Mouse (Mus musculus): ENCODE data around the gene Abcd3. TPM values are rescaled to one million over a fixed set of nuclear protein-coding genes. Genes with fewer than 3 reads are reported as not detected.

Abcd3 gene
- polyA plus RNA-seq, 1 experiment from 2014 or later = 39.1 TPM

DNA sequence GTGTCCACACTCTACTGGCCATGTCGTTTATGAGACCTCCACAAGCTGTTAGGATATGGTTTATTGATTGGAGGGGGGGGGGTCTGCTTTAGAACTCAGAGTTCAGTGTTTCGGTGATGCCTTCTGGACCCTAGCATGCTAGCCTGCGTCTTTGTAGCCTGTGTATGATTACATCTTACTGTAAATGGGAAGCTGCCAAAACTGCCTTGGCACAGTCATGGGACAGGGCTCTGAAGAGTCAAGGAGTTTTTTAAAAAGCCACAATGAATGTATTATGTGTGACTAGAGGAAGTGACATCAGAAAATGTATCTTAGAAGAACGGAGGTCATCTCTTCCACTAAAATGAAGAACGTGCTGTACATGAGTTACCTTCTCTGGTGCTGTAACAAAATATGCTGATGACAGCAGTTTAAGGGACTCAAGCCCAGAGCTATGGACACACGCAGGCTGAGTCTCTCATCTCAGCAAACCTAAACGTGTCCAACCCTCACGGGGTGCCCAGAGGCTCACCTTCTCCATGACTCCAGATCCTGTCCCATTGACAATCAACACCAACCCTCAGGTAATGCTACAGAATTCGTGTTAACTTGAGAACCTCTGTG lies 26.4 kb upstream of the Abcd3 start:
- no peak for DNase-seq (ENCODE audit: low spot score)
- H3K4me1 ChIP-seq (replicated peaks) = peaks cover 5% of the 10 kb centered on the region; the same call in 1 of the 2 replicates
- WGBS = 82% methylated on average over 9 of the region's 9 CpGs
- H3K27ac ChIP-seq = no peak overlapping the region
- no peaks in the 10 kb centered on the region for H3K27me3 ChIP-seq (ENCODE audit: insufficient read depth, poor library complexity, severe bottlenecking)
- 0 out of 2 replicates have a peak, but pooled peaks cover 3% of the 10 kb centered on the region for H3K9me3 ChIP-seq
- H3K4me3 ChIP-seq = no peak overlapping the region
- no peaks in the 10 kb centered on the region for H3K36me3 ChIP-seq

DNA sequence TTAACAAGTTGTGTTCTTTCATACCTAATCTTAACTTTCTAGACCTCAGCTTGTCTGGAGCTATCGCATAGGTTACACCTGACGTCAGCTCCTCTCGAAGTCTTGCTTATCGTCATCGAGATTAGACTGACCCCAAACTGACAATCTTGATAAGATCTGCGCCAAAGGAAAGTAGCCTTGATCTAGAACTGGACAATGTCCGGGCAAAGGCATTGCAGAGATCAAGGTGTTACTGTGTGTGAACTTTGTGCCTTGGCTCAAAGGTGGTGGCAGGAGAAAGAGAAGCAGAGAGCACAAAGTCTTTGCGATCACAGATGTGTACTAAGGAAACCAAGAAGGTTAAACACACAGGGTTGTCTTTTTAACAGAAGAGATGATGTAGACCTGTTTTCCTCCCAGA lies 25.2 kb upstream of the Abcd3 start:
- no peak overlapping the region for H3K27ac ChIP-seq
- H3K27me3 ChIP-seq (ENCODE audit: insufficient read depth, poor library complexity, severe bottlenecking) = no peaks in the 10 kb centered on the region
- 93% methylated on average over 8 of the region's 8 CpGs for WGBS
- H3K9me3 ChIP-seq = 0 out of 2 replicates have a peak, but pooled peaks cover 3% of the 10 kb centered on the region
- H3K4me3 ChIP-seq = no peak overlapping the region
- H3K36me3 ChIP-seq = no peaks in the 10 kb centered on the region
- peaks cover 5% of the 10 kb centered on the region; the same call in 1 of the 2 replicates for H3K4me1 ChIP-seq (replicated peaks)
- no peak for DNase-seq (ENCODE audit: low spot score)

DNA sequence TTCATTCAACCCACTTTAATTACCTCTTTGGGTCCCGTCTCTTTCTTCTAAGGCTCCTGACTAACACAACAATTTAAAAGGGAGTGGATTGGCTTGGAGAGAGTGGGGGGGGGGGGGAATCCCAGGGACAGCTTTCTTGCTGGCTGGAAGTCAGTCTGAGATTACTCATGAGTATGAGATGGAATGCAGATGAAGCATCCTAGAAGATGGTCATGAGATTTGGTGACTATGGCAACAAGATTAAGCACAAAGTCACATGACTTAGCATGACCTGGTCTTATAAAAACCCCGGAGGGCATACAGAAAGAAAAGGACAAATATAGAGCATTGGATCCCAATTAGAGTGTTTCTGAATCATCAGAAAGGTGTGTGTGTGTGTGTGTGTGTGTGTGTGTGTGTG lies 19.6 kb upstream of the Abcd3 start:
- WGBS = 85% methylated on average over 2 of the region's 2 CpGs
- DNase-seq (ENCODE audit: low spot score) = no peak

DNA sequence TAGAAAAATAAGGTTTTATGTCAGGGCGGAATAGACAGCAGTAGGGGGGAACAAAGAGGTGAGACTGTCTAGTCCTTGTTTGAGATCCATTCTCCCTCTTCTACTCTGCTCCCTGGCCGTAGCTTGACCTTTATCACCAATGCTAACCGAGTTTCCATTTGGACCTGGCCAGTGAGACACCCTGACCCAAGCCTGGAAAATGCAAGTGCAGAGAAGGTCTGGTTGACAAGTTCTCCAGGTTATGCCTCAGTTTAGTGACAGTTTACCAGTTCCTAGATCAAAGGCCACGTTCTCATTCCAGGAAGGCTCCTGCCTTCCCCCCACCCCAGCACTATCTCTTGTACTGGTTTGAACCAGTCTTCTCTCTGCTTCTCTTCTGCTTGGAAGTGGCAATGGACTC lies 19.1 kb upstream of the Abcd3 start:
- no peaks in the 10 kb centered on the region for H3K36me3 ChIP-seq
- no peak overlapping the region for H3K4me3 ChIP-seq
- DNase-seq (ENCODE audit: low spot score) = no peak
- no peak overlapping the region for H3K27ac ChIP-seq
- H3K9me3 ChIP-seq = 0 out of 2 replicates have a peak, but pooled peaks cover 3% of the 10 kb centered on the region
- no peaks in the 10 kb centered on the region for H3K4me1 ChIP-seq (replicated peaks)
- H3K27me3 ChIP-seq (ENCODE audit: insufficient read depth, poor library complexity, severe bottlenecking) = no peaks in the 10 kb centered on the region
- WGBS = 88% methylated on average over 4 of the region's 4 CpGs

More for the DNA sequence above, 19.6 kb upstream of the Abcd3 start:
- Histone ChIP-seq H3K36me3 (no peaks in the 10 kb centered on the region), H3K27me3 (ENCODE audit: insufficient read depth, poor library complexity, severe bottlenecking) (no peaks in the 10 kb centered on the region), H3K4me3 (no peak overlapping the region), H3K4me1 (replicated peaks) (no peaks in the 10 kb centered on the region), H3K27ac (no peak overlapping the region), H3K9me3 (0 out of 2 replicates have a peak, but pooled peaks cover 3% of the 10 kb centered on the region)

DNA sequence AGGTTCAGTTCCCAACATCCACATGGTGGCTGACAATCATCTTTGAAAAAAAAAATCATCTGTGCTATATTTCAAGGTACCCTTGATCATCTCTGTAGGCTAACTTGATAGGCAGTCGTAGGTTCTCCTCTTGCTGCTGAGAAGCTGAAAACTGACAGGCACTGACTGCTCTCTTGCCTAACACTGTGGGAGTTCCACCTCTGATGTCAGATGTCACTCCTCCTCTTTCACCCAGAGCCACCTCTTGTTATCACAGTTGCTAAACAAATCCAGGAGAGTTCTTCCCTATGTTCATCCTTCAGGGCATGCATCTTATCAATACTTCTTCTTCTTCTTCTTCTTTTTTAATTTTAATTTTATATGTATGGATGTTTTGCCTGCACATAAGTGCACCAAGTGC lies 10.0 kb upstream of the Abcd3 start:
- no peak overlapping the region for H3K4me3 ChIP-seq
- H3K4me1 ChIP-seq (replicated peaks) = no peaks in the 10 kb centered on the region
- no peaks in the 10 kb centered on the region for H3K9me3 ChIP-seq
- no peaks in the 10 kb centered on the region for H3K27me3 ChIP-seq (ENCODE audit: insufficient read depth, poor library complexity, severe bottlenecking)
- 67% methylated on average over 1 of the region's 1 CpGs for WGBS
- H3K36me3 ChIP-seq = no peaks in the 10 kb centered on the region
- no peak overlapping the region for H3K27ac ChIP-seq
- no peak for DNase-seq (ENCODE audit: low spot score)

DNA sequence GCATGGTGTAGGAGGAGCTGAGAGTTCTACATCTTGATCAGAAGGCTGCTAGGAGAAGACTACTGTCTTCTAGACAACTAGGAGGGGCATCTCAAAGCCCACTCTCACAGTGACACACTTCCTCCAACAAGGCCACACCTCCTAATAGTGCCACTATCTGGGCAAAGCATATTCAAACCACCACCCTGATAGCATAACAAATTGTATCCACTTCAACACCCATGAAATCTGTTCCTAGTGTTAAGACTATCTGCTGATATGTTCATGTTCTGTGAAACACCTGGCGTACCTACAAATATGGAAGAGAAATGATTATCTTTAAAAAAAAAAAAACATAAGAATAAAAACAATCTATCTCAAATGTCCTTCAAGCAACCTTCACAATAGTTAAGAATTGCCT lies 9.2 kb upstream of the Abcd3 start:
- Histone ChIP-seq H3K27me3 (ENCODE audit: insufficient read depth, poor library complexity, severe bottlenecking) (no peaks in the 10 kb centered on the region), H3K9me3 (no peaks in the 10 kb centered on the region), H3K4me1 (replicated peaks) (no peaks in the 10 kb centered on the region), H3K36me3 (no peaks in the 10 kb centered on the region), H3K27ac (no peak overlapping the region), H3K4me3 (no peak overlapping the region)
- no peak for DNase-seq (ENCODE audit: low spot score)
- whole genome bisulfite sequencing = 96% methylated on average over 1 of the region's 1 CpGs

DNA sequence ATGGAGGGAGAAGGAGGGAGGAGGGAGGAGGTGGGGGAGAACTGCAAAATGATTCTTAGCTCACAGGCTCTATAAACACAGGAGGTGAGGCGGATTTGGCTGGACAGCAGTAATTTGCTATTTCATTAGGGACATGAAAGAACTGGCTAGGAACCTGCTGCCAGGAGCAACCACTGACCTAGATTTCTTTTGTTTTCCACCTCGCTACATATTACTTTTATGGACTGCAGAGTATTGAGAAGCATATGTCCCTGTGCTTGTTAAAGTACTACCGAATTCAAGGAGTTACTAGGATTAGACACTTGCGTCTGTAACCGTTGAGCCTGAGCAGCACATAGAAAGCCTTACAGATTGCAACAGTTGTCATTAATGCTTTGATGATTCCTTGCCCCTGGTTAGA lies 7.5 kb upstream of the Abcd3 start:
- no peak overlapping the region for H3K27ac ChIP-seq
- no peaks in the 10 kb centered on the region for H3K27me3 ChIP-seq (ENCODE audit: insufficient read depth, poor library complexity, severe bottlenecking)
- DNase-seq (ENCODE audit: low spot score) = no peak
- no peaks in the 10 kb centered on the region for H3K4me1 ChIP-seq (replicated peaks)
- 91% methylated on average over 5 of the region's 5 CpGs for WGBS
- H3K9me3 ChIP-seq = no peaks in the 10 kb centered on the region
- H3K36me3 ChIP-seq = no peaks in the 10 kb centered on the region
- H3K4me3 ChIP-seq = no peak overlapping the region

DNA sequence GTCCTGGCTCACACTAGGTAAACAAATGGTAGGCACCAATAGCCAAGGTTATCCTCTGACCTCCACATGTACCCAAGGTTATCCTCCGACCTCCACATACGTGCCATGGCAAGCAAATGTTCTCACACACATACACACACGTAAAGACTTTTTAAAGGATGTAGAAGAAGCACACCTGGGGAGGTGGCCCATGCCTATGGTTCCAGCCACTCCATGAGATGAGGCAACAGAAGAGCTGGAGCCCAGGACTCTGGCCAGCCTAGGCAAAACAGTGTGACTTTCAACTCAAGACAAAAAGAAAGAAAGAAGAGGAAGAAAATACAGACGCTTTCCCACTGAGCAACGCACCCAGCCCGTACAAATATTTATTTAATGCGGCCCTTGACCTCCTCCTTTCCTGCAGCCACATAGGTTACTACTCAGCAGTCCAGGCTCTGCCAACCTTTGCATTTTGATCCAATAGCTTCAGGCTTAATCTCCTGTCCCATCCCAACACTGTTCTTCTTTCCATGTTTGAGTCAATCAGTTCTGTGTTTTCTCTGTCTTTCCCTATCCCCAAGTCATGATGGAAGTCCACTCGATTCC lies 6.5 kb upstream of the Abcd3 start:
- Histone ChIP-seq H3K36me3 (no peaks in the 10 kb centered on the region), H3K4me1 (replicated peaks) (no peaks in the 10 kb centered on the region), H3K27ac (no peak overlapping the region), H3K4me3 (no peak overlapping the region), H3K9me3 (no peaks in the 10 kb centered on the region), H3K27me3 (ENCODE audit: insufficient read depth, poor library complexity, severe bottlenecking) (no peaks in the 10 kb centered on the region)
- DNase-seq (ENCODE audit: low spot score) = no peak
- 81% methylated on average over 8 of the region's 8 CpGs for WGBS

DNA sequence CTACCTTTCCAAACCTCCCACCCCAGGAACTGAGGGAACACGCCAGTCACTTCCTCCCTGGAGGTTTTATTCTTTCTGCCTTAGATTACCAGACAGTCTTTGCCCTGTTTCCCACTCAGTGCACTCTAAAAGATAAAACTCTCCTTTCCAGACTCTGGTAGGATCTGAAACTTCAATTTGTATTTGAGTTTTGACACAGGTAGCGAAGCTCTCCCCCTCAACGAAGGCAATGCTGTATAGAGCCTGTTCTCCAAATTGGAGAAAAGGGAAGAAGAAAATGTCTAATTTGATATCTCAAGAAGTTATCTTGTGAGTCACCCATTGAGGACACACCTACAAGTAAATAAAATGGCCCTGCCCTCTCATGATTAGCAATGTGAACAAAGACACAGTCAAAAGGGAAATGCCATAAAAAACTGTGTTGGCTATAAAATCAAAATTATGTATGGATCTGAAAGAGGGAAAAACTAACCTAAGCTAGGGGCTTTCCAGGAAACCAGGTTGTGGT lies 4.6 kb upstream of the Abcd3 start:
- H3K36me3 ChIP-seq = no peaks in the 10 kb centered on the region
- H3K4me1 ChIP-seq (replicated peaks) = peaks cover 9% of the 10 kb centered on the region
- WGBS = 80% methylated on average over 3 of the region's 3 CpGs
- no peak for DNase-seq (ENCODE audit: low spot score)
- H3K27ac ChIP-seq = no peak overlapping the region
- no peaks in the 10 kb centered on the region for H3K9me3 ChIP-seq
- no peak overlapping the region for H3K4me3 ChIP-seq
- no peaks in the 10 kb centered on the region for H3K27me3 ChIP-seq (ENCODE audit: insufficient read depth, poor library complexity, severe bottlenecking)

DNA sequence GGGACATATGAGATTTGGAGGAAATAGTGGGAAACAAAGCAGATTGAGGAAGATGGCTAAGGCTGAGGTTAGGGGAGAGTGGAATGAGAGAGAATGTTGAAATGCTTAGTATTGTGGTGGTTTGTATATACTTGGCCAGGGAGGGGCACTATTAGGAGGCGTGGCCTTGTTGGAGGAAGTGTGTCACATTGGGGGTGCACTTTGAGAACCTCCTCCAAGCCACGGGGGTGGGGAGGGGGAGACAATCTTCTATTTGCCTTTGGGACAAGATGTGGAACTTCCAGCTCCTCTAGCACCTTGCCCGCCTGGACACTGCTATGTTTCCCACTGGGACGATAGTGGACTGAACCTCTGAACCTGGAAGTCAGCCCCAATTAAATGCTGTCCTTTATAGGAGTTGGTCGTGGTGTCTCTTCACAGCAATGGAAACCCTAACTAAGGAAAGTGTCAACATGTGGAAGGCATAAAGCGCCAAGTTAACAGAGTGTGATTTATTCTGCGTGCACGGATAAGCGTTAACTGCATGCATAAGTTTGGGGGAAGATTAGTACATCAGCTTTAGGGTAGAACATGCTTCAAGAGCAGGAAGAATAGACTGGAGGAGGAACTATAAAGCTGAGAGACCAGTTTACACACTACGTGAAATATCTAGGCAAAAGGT lies 3.8 kb upstream of the Abcd3 start:
- Histone ChIP-seq H3K9me3 (no peaks in the 10 kb centered on the region), H3K27ac (no peak overlapping the region), H3K27me3 (ENCODE audit: insufficient read depth, poor library complexity, severe bottlenecking) (no peaks in the 10 kb centered on the region), H3K4me3 (no peak overlapping the region), H3K4me1 (replicated peaks) (peaks cover 13% of the 10 kb centered on the region), H3K36me3 (no peaks in the 10 kb centered on the region)
- WGBS = 86% methylated on average over 10 of the region's 10 CpGs
- no peak for DNase-seq (ENCODE audit: low spot score)

DNA sequence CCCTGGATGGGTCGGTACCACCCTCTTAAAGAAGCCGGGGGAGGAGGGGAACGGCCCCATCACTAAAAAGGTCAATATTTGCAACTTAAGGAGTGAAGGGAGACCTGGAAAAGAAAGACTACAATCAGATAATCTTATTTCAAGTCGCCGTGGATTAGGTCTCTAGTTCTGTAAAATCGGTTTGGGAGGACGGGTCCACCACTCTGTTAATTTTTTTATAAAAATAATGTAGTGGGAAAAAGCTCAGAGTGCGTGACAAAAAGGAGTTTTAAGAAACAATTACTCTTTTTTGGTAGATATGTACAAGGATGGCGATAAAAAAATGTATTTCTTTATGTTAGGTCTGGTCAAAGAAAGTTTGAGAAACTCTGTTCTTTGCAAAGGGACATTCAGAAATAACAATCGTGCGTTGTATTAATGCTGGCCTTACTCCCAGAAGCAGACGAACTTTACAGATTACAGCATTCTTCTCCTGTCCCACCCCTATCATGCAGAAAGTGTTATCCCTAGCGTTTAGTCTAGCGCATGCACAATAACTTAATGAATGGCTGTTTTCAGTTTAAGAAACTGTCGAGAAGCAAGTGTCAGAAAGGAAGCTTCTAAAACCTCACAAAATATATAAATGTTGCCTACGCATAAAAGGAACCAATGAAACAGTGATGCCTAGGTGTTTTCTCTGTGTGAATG lies 590 bp upstream of the Abcd3 start:
- peak overlapping the region; percentile 90 for H3K4me3 ChIP-seq
- H3K36me3 ChIP-seq = no peaks in the 10 kb centered on the region
- peak overlapping the region; percentile 97 for H3K27ac ChIP-seq
- H3K9me3 ChIP-seq = no peaks in the 10 kb centered on the region
- 31% methylated on average over 16 of the region's 16 CpGs for WGBS
- no peak for DNase-seq (ENCODE audit: low spot score)
- peaks cover 20% of the 10 kb centered on the region for H3K4me1 ChIP-seq (replicated peaks)
- no peaks in the 10 kb centered on the region for H3K27me3 ChIP-seq (ENCODE audit: insufficient read depth, poor library complexity, severe bottlenecking)

DNA sequence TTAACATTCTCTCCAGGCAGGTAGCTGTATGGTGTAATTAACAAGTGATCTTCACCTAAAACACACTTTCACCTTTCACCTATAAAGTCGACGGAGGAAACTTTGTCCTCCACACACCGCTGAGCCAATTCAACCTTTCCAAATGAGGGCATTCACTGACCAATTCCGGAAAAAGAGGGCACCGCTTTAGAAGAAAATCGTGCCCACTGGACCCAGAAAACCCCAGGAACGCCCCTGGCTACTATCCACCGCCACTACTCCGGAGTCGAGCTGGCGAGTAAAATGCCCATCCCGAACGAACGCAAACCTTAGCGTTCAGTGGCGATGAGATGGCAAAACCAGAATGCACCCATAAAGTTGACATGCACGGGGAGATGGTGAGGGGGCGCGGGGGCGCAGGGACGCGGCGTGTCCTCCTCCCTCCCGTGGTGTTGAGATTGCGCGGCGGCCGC lies 663 bp downstream of the Abcd3 start:
- Histone ChIP-seq H3K27me3 (ENCODE audit: insufficient read depth, poor library complexity, severe bottlenecking) (no peaks in the 10 kb centered on the region), H3K4me1 (replicated peaks) (peaks cover 20% of the 10 kb centered on the region), H3K9me3 (no peaks in the 10 kb centered on the region), H3K27ac (peak overlapping the region; percentile 97), H3K4me3 (peak overlapping the region; percentile 90), H3K36me3 (no peaks in the 10 kb centered on the region)
- WGBS = under 1% methylated on average over 28 of the region's 28 CpGs
- no peak for DNase-seq (ENCODE audit: low spot score)

DNA sequence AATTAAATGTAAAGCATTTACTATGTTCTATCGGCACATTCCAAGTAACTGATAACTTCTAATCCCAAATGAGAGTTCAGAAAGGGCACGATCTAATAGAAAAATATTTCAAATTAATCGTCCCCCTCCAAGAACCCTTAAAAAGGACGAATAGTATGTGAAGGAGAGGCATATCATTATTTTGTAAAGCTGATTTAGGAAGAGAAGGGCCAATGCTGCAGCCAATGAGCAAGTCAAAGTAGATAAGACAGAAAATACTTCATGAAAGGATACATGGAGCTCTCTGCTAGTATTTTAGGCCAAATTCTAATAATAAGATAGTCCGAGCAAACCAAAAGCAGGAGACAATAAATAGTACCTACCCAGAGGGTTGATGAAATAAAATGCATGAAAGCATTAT lies 1.3 kb downstream of the Abcd3 start:
- no peak for DNase-seq (ENCODE audit: low spot score)
- Histone ChIP-seq H3K36me3 (no peaks in the 10 kb centered on the region), H3K4me1 (replicated peaks) (peaks cover 20% of the 10 kb centered on the region), H3K9me3 (no peaks in the 10 kb centered on the region), H3K27ac (no peak overlapping the region), H3K4me3 (peak overlapping the region; percentile 90), H3K27me3 (ENCODE audit: insufficient read depth, poor library complexity, severe bottlenecking) (no peaks in the 10 kb centered on the region)
- WGBS = 79% methylated on average over 5 of the region's 5 CpGs
